Mouse (Mus musculus) forebrain, embryonic 12.5 days (tissue): ENCODE data around the gene Bnip2. TPM values are rescaled to one million over a fixed set of nuclear protein-coding genes. Genes with fewer than 3 reads are reported as not detected.
A peak's percentile ranks its signal among the peaks of the same experiment; 100 is the strongest.

Source experiments
- ATAC-seq: fragments of 200-750 bp; cut with Nextera tagmentation; 2 replicates; pipeline ENCODE4 v1.8.0; 2017; ENCODE audit warnings: moderate TSS enrichment; ENCODE audit not compliant: low FRiP score
- H3K27ac ChIP-seq: fragments of 300-500 bp; sonication (generic); 2 replicates; pipeline ENCODE4 v1.5.1; 2016; ENCODE audit warnings: mild to moderate bottlenecking
- H3K27me3 ChIP-seq: fragments of 300-500 bp; sonication (generic); 2 replicates; pipeline ENCODE4 v1.6.1; 2016; ENCODE audit warnings: mild to moderate bottlenecking
- H3K36me3 ChIP-seq: fragments of 300-500 bp; sonication (generic); replicated peaks from 2 replicates; pipeline ENCODE4 v1.6.1; 2016; ENCODE audit warnings: mild to moderate bottlenecking
- H3K4me1 ChIP-seq: fragments of 300-500 bp; sonication (generic); 2 replicates; pipeline ENCODE4 v1.6.1; 2016
- H3K4me2 ChIP-seq: fragments of 300-500 bp; sonication (generic); 2 replicates; pipeline ENCODE4 v1.6.1; 2016; ENCODE audit warnings: mild to moderate bottlenecking, moderate library complexity
- H3K4me3 ChIP-seq: fragments of 300-500 bp; sonication (generic); replicated peaks from 2 replicates; pipeline ENCODE4 v1.5.1; 2016; ENCODE audit warnings: mild to moderate bottlenecking
- H3K9ac ChIP-seq: fragments of 300-500 bp; sonication (generic); 2 replicates; pipeline ENCODE4 v1.6.1; 2016; ENCODE audit warnings: mild to moderate bottlenecking
- H3K9me3 ChIP-seq: fragments of 300-500 bp; sonication (generic); 2 replicates; pipeline ENCODE4 v1.6.1; 2016
- WGBS: fragments of 180-500 bp; shearing (Covaris S2); methylation state at CpG from one replicate; pipeline ENCODE4 v1.1.7; 2016; 5-methylcytosine and 5-hydroxymethylcytosine counted together
- polyA plus RNA-seq: library from polyadenylated mRNA; unstranded; fragments of >200 nt; fragmentation: Nextera tagmentation; extraction: Ambion mirVana; gene quantifications from 2 replicates; pipeline ENCODE4 v1.2.1, GENCODE M21; 2016

Gene Bnip2
- polyA plus RNA-seq, result 115 and 119 TPM in 2 replicates

- H3K4me3 ChIP-seq, result peak within 1 kb of the TSS; percentile 98
- peaks cover 24% of the 10 kb centered on the region for H3K4me1 ChIP-seq
- H3K27me3 ChIP-seq, result no peaks in the 10 kb centered on the region
- peak within 1 kb of the TSS; percentile 95 for H3K9ac ChIP-seq
- peaks cover 6% of the 10 kb centered on the region; the same call in 1 of the 2 replicates for H3K36me3 ChIP-seq
- H3K4me2 ChIP-seq, result peak within 1 kb of the TSS; percentile 68
- no peaks in the 10 kb centered on the region for H3K9me3 ChIP-seq
- H3K27ac ChIP-seq, result peak within 1 kb of the TSS; percentile 96
- 0% methylated on average over 72 of the region's 76 CpGs for WGBS
- peak; percentile 96 for ATAC-seq
These were observed at the start of gene Bnip2 for GRCm38 (mm10) chr9:69989303-69990121. Gene Bnip2 (plus strand): TSS chr9:69989466.

GRCm38 (mm10) chr9:69940839-69941490 lies 48.3 kb upstream of the Bnip2 start:
- 87% methylated on average over 7 of the region's 7 CpGs for WGBS
- no peaks in the 10 kb centered on the region for H3K4me1 ChIP-seq
- no peak for ATAC-seq

GRCm38 (mm10) chr9:69941556-69941955 lies 47.7 kb upstream of the Bnip2 start:
- no peak overlapping the region for H3K4me3 ChIP-seq
- H3K9ac ChIP-seq, result no peak overlapping the region
- ATAC-seq, result no peak
- H3K36me3 ChIP-seq, result no peaks in the 10 kb centered on the region
- no peak overlapping the region for H3K27ac ChIP-seq
- H3K27me3 ChIP-seq, result no peaks in the 10 kb centered on the region
- no peaks in the 10 kb centered on the region for H3K9me3 ChIP-seq
- H3K4me1 ChIP-seq, result no peaks in the 10 kb centered on the region
- H3K4me2 ChIP-seq, result no peak overlapping the region
- 80% methylated on average over 6 of the region's 6 CpGs for WGBS

More at GRCm38 (mm10) chr9:69940839-69941490, 48.3 kb upstream of the Bnip2 start:
- Histone ChIP-seq H3K9me3 (no peaks in the 10 kb centered on the region), H3K27me3 (no peaks in the 10 kb centered on the region), H3K4me3 (no peak overlapping the region), H3K27ac (no peak overlapping the region), H3K4me2 (no peak overlapping the region), H3K9ac (no peak overlapping the region), H3K36me3 (no peaks in the 10 kb centered on the region)

- no peak overlapping the region for H3K4me3 ChIP-seq
- 13% methylated on average over 2 of the region's 2 CpGs for WGBS
- H3K36me3 ChIP-seq, result no peaks in the 10 kb centered on the region
- no peaks in the 10 kb centered on the region for H3K27me3 ChIP-seq
- H3K27ac ChIP-seq, result no peak overlapping the region
- H3K9me3 ChIP-seq, result no peaks in the 10 kb centered on the region
- no peak overlapping the region for H3K9ac ChIP-seq
- H3K4me1 ChIP-seq, result no peaks in the 10 kb centered on the region
- no peak for ATAC-seq
- H3K4me2 ChIP-seq, result no peak overlapping the region
These were observed 40.3 kb upstream of the Bnip2 start for GRCm38 (mm10) chr9:69948964-69949363.

- H3K9me3 ChIP-seq, result no peaks in the 10 kb centered on the region
- H3K36me3 ChIP-seq, result no peaks in the 10 kb centered on the region
- H3K9ac ChIP-seq, result no peak overlapping the region
- H3K27ac ChIP-seq, result no peak overlapping the region
- no peaks in the 10 kb centered on the region for H3K27me3 ChIP-seq
- ATAC-seq, result no peak
- no peaks in the 10 kb centered on the region for H3K4me1 ChIP-seq
- 88% methylated on average over 4 of the region's 4 CpGs for WGBS
- H3K4me3 ChIP-seq, result no peak overlapping the region
- H3K4me2 ChIP-seq, result no peak overlapping the region
These were observed 39.6 kb upstream of the Bnip2 start for GRCm38 (mm10) chr9:69949641-69950040.

GRCm38 (mm10) chr9:69961007-69961406 lies 28.3 kb upstream of the Bnip2 start:
- no peaks in the 10 kb centered on the region for H3K4me1 ChIP-seq
- H3K4me2 ChIP-seq, result no peak overlapping the region
- no peaks in the 10 kb centered on the region for H3K27me3 ChIP-seq
- no peak for ATAC-seq
- no peak overlapping the region for H3K9ac ChIP-seq
- WGBS, result 90% methylated on average over 6 of the region's 6 CpGs
- H3K4me3 ChIP-seq, result no peak overlapping the region
- H3K27ac ChIP-seq, result no peak overlapping the region
- H3K9me3 ChIP-seq, result no peaks in the 10 kb centered on the region
- H3K36me3 ChIP-seq, result no peaks in the 10 kb centered on the region

GRCm38 (mm10) chr9:69964370-69964769 lies 24.9 kb upstream of the Bnip2 start:
- 88% methylated on average over 3 of the region's 3 CpGs for WGBS
- Histone ChIP-seq H3K9me3 (no peaks in the 10 kb centered on the region), H3K4me2 (no peak overlapping the region), H3K4me1 (no peaks in the 10 kb centered on the region), H3K27ac (no peak overlapping the region), H3K27me3 (no peaks in the 10 kb centered on the region), H3K4me3 (no peak overlapping the region), H3K36me3 (no peaks in the 10 kb centered on the region), H3K9ac (no peak overlapping the region)
- no peak for ATAC-seq

GRCm38 (mm10) chr9:69985526-69985925 lies 3.7 kb upstream of the Bnip2 start:
- 59% methylated on average over 1 of the region's 1 CpGs for WGBS
- Histone ChIP-seq H3K4me3 (no peak overlapping the region), H3K9me3 (no peaks in the 10 kb centered on the region), H3K4me2 (no peak overlapping the region), H3K36me3 (no peaks in the 10 kb centered on the region), H3K27me3 (no peaks in the 10 kb centered on the region), H3K9ac (no peak overlapping the region), H3K4me1 (peaks cover 6% of the 10 kb centered on the region), H3K27ac (no peak overlapping the region)
- ATAC-seq, result no peak

- 84% methylated on average over 10 of the region's 10 CpGs for WGBS
- H3K9me3 ChIP-seq, result no peaks in the 10 kb centered on the region
- no peaks in the 10 kb centered on the region for H3K36me3 ChIP-seq
- no peak for ATAC-seq
- H3K4me2 ChIP-seq, result no peak overlapping the region
- peaks cover 12% of the 10 kb centered on the region for H3K4me1 ChIP-seq
- no peaks in the 10 kb centered on the region for H3K27me3 ChIP-seq
- H3K4me3 ChIP-seq, result no peak overlapping the region
- no peak overlapping the region for H3K9ac ChIP-seq
- no peak overlapping the region for H3K27ac ChIP-seq
These were observed 3.2 kb upstream of the Bnip2 start for GRCm38 (mm10) chr9:69986063-69986462.

GRCm38 (mm10) chr9:69986571-69986970 lies 2.7 kb upstream of the Bnip2 start:
- no peak for ATAC-seq
- Histone ChIP-seq H3K27ac (no peak overlapping the region), H3K4me1 (peaks cover 17% of the 10 kb centered on the region)

GRCm38 (mm10) chr9:69987579-69987978 lies 1.7 kb upstream of the Bnip2 start:
- no peak overlapping the region for H3K4me3 ChIP-seq
- no peak overlapping the region for H3K4me2 ChIP-seq
- no peak overlapping the region for H3K9ac ChIP-seq
- no peaks in the 10 kb centered on the region for H3K27me3 ChIP-seq
- H3K9me3 ChIP-seq, result no peaks in the 10 kb centered on the region
- H3K36me3 ChIP-seq, result peaks cover under 1% of the 10 kb centered on the region; the same call in 1 of the 2 replicates
- no peak overlapping the region for H3K27ac ChIP-seq
- H3K4me1 ChIP-seq, result peaks cover 22% of the 10 kb centered on the region
- no peak for ATAC-seq
- under 1% methylated on average over 3 of the region's 3 CpGs for WGBS

More at GRCm38 (mm10) chr9:69986571-69986970, 2.7 kb upstream of the Bnip2 start:
- Histone ChIP-seq H3K9ac (no peak overlapping the region), H3K4me3 (no peak overlapping the region), H3K4me2 (no peak overlapping the region), H3K36me3 (no peaks in the 10 kb centered on the region), H3K9me3 (no peaks in the 10 kb centered on the region), H3K27me3 (no peaks in the 10 kb centered on the region)
- WGBS, result 85% methylated on average over 5 of the region's 5 CpGs

GRCm38 (mm10) chr9:69988706-69989302 lies 462 bp upstream of the Bnip2 start:
- peak overlapping the region; percentile 96 for H3K27ac ChIP-seq
- H3K4me3 ChIP-seq, result peak overlapping the region; percentile 98
- H3K9ac ChIP-seq, result peak overlapping the region; percentile 95; the same call in 1 of the 2 replicates
- WGBS, result 43% methylated on average over 16 of the region's 16 CpGs
- H3K36me3 ChIP-seq, result peaks cover 6% of the 10 kb centered on the region; the same call in 1 of the 2 replicates
- no peaks in the 10 kb centered on the region for H3K27me3 ChIP-seq
- peaks cover 24% of the 10 kb centered on the region for H3K4me1 ChIP-seq
- ATAC-seq, result no peak
- no peaks in the 10 kb centered on the region for H3K9me3 ChIP-seq
- peak overlapping the region; percentile 68 for H3K4me2 ChIP-seq
